Mouse (Mus musculus) inflammation-experienced regulatory T-cells, adult 6 months (primary cell): ENCODE measurements around the gene Ly9. TPM values are rescaled to one million over a fixed set of nuclear protein-coding genes. Genes with fewer than 3 reads are reported as not detected.

Source experiments
- ATAC-seq: one replicate; pipeline ENCODE4 v1.8.0; 2017
- polyA plus RNA-seq, 3 experiments: library from polyadenylated mRNA; unstranded; fragments of 100-300 nt; shearing (Covaris generic); gene quantifications; one replicate each; pipeline ENCODE4 v1.2.1; 2017

The Ly9 gene
- polyA plus RNA-seq, 3 experiments from 2014 or later: 58.2 to 92.2 (median 79.1) TPM

GRCm38 (mm10) chr1:171577168-171577567 lies 30.0 kb downstream of the Ly9 start:
- ATAC-seq: no peak

- ATAC-seq: no peak
Measured at GRCm38 (mm10) chr1:171568436-171568835, 38.8 kb downstream of the Ly9 start.

- peak; percentile 77 for ATAC-seq
Measured at GRCm38 (mm10) chr1:171566777-171567176, 40.4 kb downstream of the Ly9 start.

- peak; percentile 57 for ATAC-seq
Measured at GRCm38 (mm10) chr1:171565888-171566287, 41.3 kb downstream of the Ly9 start.

GRCm38 (mm10) chr1:171564247-171564646 lies 43.0 kb downstream of the Ly9 start:
- peak; percentile 68 for ATAC-seq

- ATAC-seq: no peak
Measured at GRCm38 (mm10) chr1:171563042-171563441, 44.2 kb downstream of the Ly9 start.

GRCm38 (mm10) chr1:171561639-171562225 lies 45.5 kb downstream of the Ly9 start:
- ATAC-seq: no peak

GRCm38 (mm10) chr1:171561200-171561599 lies 46.0 kb downstream of the Ly9 start:
- no peak for ATAC-seq

- no peak for ATAC-seq
Measured at GRCm38 (mm10) chr1:171560262-171560661, 46.9 kb downstream of the Ly9 start.

- ATAC-seq: no peak
Measured at GRCm38 (mm10) chr1:171558898-171559297, 48.3 kb downstream of the Ly9 start, which contains the start of gene Cd244a. Gene Cd244a, plus strand, starts transcription at chr1:171559193.

- ATAC-seq: no peak
Measured at GRCm38 (mm10) chr1:171558407-171558806, 48.8 kb downstream of the Ly9 start.

GRCm38 (mm10) chr1:171556366-171556765 lies 50.8 kb downstream of the Ly9 start:
- no peak for ATAC-seq

GRCm38 (mm10) chr1:171553359-171554341 lies 53.6 kb downstream of the Ly9 start:
- no peak for ATAC-seq

- no peak for ATAC-seq
Measured at GRCm38 (mm10) chr1:171552230-171552629, 55.0 kb downstream of the Ly9 start.

GRCm38 (mm10) chr1:171551326-171551725 lies 55.9 kb downstream of the Ly9 start:
- ATAC-seq: no peak

- ATAC-seq: no peak
Measured at GRCm38 (mm10) chr1:171540694-171541093, 66.5 kb downstream of the Ly9 start.

Other genes starting within 250 kb of the Ly9 start
- gene Klhdc9, start 246.6 kb downstream of the Ly9 start, polyA plus RNA-seq: 1 to 10 TPM in 1 of 3 experiments, under 1 TPM in 1, not detected in 1; 0.54 to 1.4 TPM
- gene Nectin4, start 237.3 kb downstream of the Ly9 start, polyA plus RNA-seq: under 1 TPM in 2 of 3 experiments, not detected in 1; 0.09 to 0.25 TPM
- gene Arhgap30, start 218.5 kb downstream of the Ly9 start, polyA plus RNA-seq: 10 to 100 TPM; 73.5 to 84.6 (median 78.0) TPM
- gene Usf1, start 196.1 kb downstream of the Ly9 start, polyA plus RNA-seq: 10 to 100 TPM; 46.9 to 62.6 (median 57.2) TPM
- gene Tstd1, start 188.5 kb downstream of the Ly9 start, polyA plus RNA-seq: 10 to 100 TPM in 2 of 3 experiments, 1 to 10 TPM in 1; 9.8 to 17.9 (median 12.6) TPM
- gene F11r, start 169.9 kb downstream of the Ly9 start, polyA plus RNA-seq: 1 to 10 TPM in 1 of 3 experiments, under 1 TPM in 2; 0.32 to 1.0 (median 0.55) TPM
- 10 to 100 TPM in 2 of 3 experiments, 1 to 10 TPM in 1; 8.9 to 13.0 (median 10.3) TPM for gene Alyref2, start 103.9 kb downstream of the Ly9 start, polyA plus RNA-seq
- not detected for gene Itln1, start 72.1 kb downstream of the Ly9 start, polyA plus RNA-seq
- gene Cd244a, start 48.2 kb downstream of the Ly9 start, polyA plus RNA-seq: 1 to 10 TPM in 1 of 3 experiments, under 1 TPM in 1, not detected in 1; 0.20 to 1.6 TPM
- gene Slamf7, start 45.6 kb upstream of the Ly9 start, polyA plus RNA-seq: 10 to 100 TPM in 2 of 3 experiments, 1 to 10 TPM in 1; 8.5 to 62.5 (median 12.3) TPM
- gene Cd48, start 74.6 kb upstream of the Ly9 start, polyA plus RNA-seq: 1,000 to 10,000 TPM in 1 of 3 experiments, 100 to 1,000 TPM in 2; 432 to 1,060 (median 516) TPM
- gene Slamf1, start 159.7 kb upstream of the Ly9 start, polyA plus RNA-seq: 10 to 100 TPM; 66.4 to 89.8 (median 82.8) TPM
- gene Cd84, start 232.3 kb upstream of the Ly9 start, polyA plus RNA-seq: 100 to 1,000 TPM; 219 to 268 (median 234) TPM